Mouse (Mus musculus) right cerebral cortex, postnatal 36 days (tissue): ENCODE measurements around the gene Mfsd12.

Experiments used
- DNase-seq, 2 experiments: peaks; one replicate each; pipeline ENCODE4 v3.0.0; 2022; ENCODE audit warnings: low spot score in 2 of 2, mixed read lengths in 1 of 2

Mfsd12 gene

GRCm38 (mm10) chr10:81356352-81356990 is 820 bp upstream of the Mfsd12 start:
- DNase-seq, result no peak

DNA sequence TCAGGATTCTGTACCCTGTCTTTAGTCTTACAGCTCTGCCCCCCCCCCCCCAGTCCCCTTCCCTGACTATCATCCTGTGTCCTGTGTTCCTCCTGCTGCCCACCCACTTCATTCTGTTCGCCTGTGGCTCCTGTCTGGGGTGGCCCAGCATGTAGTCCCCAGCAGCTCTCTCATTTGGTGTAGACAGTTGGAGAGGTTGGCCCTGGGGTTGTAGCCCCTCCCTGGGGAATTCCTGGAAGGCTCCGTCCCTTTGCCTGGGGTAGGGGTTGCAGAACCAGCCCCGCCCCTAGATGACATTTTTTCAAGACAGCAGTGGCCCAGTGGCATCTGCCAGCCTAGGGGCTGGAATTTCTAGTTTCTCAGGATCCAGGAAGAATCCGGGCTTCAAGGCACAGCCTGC is 918 bp downstream of the Mfsd12 start:
- DNase-seq, result no peak

GRCm38 (mm10) chr10:81358841-81359240 is 1.6 kb downstream of the Mfsd12 start:
- no peak for DNase-seq

GRCm38 (mm10) chr10:81360721-81361120 is 3.4 kb downstream of the Mfsd12 start:
- no peak for DNase-seq

- DNase-seq, result no peak
Measured at GRCm38 (mm10) chr10:81362336-81362949, 5.2 kb downstream of the Mfsd12 start.

- DNase-seq, result no peak
Measured at GRCm38 (mm10) chr10:81363436-81364346, 6.4 kb downstream of the Mfsd12 start.

GRCm38 (mm10) chr10:81364666-81365065 is 7.4 kb downstream of the Mfsd12 start:
- no peak for DNase-seq

DNA sequence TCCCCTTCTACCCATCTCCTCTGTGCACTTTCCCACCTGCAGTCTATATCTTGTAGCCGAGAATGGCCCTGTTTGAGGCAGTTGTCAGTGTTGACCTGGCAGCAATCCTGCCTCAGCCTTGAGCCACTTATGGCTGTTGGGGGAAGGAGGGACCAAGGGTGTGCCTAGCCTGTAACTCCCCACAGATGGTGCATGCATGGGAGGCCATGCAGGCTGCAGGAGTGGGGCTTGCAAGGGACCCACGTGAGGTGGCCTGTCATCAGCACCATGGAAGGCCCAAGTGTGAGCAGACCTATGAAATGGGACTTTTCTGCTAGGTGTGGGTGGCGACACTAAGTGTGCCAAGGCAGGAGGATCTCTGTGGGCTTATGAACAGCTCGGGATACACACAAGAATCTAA is 7.8 kb downstream of the Mfsd12 start:
- peak in 1 of 2 experiments; percentile 58 for DNase-seq

GRCm38 (mm10) chr10:81365672-81366476 is 8.6 kb downstream of the Mfsd12 start, which contains the start of gene 4930404N11Rik:
Gene 4930404N11Rik, minus strand, starts transcription at chr10:81365816.
- DNase-seq, result no peak

DNA sequence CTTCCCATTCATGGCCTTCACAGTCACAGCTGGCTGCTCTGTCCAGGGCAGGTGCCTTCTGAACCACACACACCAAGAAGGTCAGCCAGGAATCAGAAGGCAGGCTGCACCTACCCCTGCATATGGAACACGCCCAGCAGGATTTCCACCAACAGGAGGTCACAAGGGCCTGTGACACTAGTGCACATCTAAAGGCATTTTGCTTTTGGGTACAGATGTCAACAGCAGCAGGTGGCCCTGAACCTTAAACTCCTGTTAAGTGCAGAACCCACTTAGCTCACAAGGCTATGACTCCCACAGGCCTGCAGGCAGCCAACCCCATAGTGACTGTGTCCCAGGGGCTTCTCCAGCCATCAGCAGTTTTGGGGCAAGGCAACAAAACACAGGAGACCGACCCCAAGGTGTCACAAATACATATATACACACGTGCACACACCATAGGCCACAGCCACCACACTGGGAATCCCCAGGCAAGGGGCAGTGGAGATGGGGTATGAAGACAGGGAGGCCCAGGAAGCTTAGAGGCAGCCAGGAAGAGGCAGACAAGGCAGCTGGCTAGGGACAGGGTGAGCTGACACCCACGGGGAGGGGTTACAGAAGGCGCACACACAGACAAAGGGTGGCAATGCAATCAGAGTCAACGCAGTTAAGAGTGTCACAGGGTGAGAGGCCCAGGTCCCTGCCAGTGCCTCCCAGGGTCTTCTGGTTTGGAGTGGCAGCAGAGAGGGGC is 9.4 kb downstream of the Mfsd12 start:
- DNase-seq, result no peak

DNA sequence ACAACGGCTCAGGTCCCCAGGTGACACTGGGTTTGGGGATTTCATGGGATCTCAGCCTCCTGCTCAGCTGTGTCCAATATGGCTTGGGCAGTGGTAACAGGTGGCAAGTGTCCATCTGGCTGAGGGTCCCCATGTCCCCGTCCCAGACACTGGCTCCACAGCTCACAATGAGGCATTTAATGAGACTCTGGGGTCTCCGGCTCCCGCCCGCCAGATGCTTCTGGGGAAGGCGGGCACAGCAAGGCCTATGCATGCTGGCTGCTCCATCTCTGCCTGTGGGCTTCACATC is 9.9 kb downstream of the Mfsd12 start:
- DNase-seq, result no peak

GRCm38 (mm10) chr10:81375322-81375721 is 18.0 kb downstream of the Mfsd12 start:
- no peak for DNase-seq

DNA sequence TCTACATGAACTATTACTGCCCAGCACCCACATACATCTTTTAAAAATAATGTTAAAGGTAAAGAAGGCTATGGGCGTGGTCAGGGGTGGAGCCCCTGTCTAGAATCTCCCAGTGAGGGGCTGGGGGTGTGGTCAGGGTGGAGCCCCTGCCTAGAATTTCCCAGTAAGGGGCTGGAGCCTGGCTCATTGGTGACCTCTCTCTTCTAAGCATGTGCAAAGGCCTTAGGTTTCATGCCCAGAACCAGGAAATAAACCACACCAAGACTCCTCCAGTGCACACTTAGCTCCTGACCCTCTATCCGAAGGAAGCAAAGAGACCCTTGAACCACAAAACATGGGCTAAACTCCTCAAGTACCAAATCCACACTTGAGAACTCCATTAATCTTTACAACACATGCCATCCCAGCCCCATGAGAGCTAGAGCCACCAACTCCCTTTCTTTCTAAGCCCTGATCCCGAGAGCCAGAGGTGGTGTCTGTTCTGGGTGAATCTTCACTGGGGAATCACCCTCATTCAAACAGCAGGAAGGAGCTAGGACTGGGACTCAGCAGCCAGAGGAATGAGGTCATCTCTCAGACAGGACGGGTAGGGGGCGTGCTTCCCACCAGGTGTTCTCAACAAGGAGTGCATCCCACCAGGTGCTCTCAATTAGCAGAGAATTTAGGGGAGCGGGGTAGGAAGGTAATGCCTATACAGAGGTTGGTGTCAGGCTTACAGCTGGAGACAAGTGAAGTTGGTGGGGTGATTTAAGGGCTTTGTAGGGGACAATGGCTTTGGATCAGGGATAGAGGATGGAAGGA is 19.5 kb downstream of the Mfsd12 start:
- DNase-seq, result no peak

DNA sequence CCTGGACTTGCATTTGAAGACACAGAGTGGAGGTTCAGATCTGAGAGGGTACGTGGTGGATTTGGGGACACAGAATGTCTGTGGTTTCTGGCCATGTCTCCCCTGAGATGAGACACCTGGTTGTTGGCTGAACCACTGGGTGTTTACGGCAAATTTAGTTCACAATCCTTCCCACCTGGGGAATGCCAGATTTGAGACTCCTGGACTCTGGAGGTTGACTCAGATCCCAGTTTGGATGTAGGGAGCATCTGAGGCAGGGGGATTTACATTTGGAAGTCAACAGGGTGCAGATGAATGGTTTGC is 20.0 kb downstream of the Mfsd12 start:
- DNase-seq, result no peak

GRCm38 (mm10) chr10:81377793-81378552 is 20.7 kb downstream of the Mfsd12 start, which contains the start of gene Fzr1:
Gene Fzr1, minus strand, starts transcription at chr10:81378516.
- no peak for DNase-seq

- DNase-seq, result peak; percentile 100
Measured at GRCm38 (mm10) chr10:81378553-81379182, 21.4 kb downstream of the Mfsd12 start.

- DNase-seq, result no peak
Measured at GRCm38 (mm10) chr10:81379183-81379553, 21.9 kb downstream of the Mfsd12 start.

DNA sequence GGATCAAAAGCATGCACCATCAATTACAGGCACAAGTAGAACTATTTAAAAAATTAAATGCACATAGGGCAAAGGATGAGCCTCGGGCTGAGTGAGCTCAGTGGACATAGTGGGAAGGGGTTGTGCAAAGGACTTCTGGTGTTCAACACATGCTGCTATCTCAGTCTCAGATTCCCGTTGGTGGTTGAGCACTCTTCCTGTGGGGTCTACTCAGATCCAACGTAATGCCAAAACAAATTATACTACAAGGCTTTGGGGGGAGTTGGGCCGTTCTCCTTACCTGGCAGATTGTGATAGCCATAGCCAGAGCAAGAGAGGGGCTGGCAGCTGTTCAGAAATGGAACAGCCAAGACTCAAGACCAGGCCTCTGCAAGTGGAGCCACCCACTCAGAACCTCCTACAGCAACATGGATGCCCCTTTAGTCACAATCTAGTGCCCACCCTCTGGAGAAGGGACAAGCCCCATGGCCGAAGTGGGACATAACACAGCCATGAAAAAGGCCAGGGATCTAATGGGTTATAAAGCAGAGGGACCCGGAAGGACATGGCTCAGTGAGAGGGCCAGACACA is 22.6 kb downstream of the Mfsd12 start:
- DNase-seq, result no peak

DNA sequence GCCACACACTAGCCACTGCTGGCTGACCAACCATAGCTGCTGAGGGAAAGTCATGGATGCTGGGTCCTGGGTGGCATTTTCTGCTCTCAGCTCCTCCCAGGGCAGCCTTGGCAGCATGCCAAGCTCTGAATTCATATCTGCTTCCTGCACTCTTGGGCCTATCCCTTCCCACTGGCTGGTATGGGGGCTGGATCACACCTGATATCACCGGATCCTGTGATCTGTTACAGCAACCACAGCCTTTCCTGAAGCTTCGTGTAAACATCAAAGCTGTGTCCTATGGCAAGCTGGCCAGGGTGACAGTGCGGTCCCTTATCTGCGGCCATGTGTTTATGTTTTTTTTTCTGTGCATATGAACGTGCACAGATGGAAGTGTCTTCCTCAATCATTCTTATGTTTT is 24.7 kb downstream of the Mfsd12 start:
- DNase-seq, result no peak
